Mouse (Mus musculus): ENCODE results near the gene Zfp747. TPM values are rescaled to one million over a fixed set of nuclear protein-coding genes. Genes with fewer than 3 reads are reported as not detected.
A peak's percentile ranks its signal among the peaks of the same experiment; 100 is the strongest.

The Zfp747 gene
- total RNA-seq, 2 experiments from 2014 or later = 6.4 to 7.4 TPM

GRCm38 (mm10) chr7:127326685-127327084, 49.2 kb downstream of the Zfp747 start:
- DNase-seq = peak; percentile 53 to 70

- no peak for DNase-seq
Observed at GRCm38 (mm10) chr7:127325550-127325949, 50.3 kb downstream of the Zfp747 start.

GRCm38 (mm10) chr7:127324944-127325343, 50.9 kb downstream of the Zfp747 start:
- DNase-seq = no peak

Other genes with a start within 250 kb of the Zfp747 start
- gene Spn, start 238.2 kb downstream of the Zfp747 start, total RNA-seq (2021) = under 1 TPM; 0.50 to 0.73 TPM
- gene Cd2bp2, start 180.0 kb downstream of the Zfp747 start, total RNA-seq (2021) = 10 to 100 TPM; 93.9 to 95.1 TPM
- 100 to 1,000 TPM; 107 to 108 TPM for gene Tbc1d10b, start 167.6 kb downstream of the Zfp747 start, total RNA-seq (2021)
- 1 to 10 TPM in 1 of 2 experiments, not detected in 1; 1.1 TPM for gene Mylpf, start 167.2 kb downstream of the Zfp747 start, total RNA-seq (2021)
- 10 to 100 TPM; 21.0 TPM for gene Zfp553, start 143.0 kb downstream of the Zfp747 start, total RNA-seq (2021)
- gene Sept1, start 142.9 kb downstream of the Zfp747 start, total RNA-seq (2021) = 1 to 10 TPM; 5.2 to 5.4 TPM
- gene Zfp771, start 131.8 kb downstream of the Zfp747 start, total RNA-seq (2021) = 10 to 100 TPM; 69.3 to 74.9 TPM
- 10 to 100 TPM; 21.0 to 21.9 TPM for gene Dctpp1, start 115.3 kb downstream of the Zfp747 start, total RNA-seq (2021)
- gene Sephs2, start 102.0 kb downstream of the Zfp747 start, total RNA-seq (2021) = 10 to 100 TPM; 36.1 to 37.2 TPM
- under 1 TPM; 0.10 to 0.35 TPM for gene Itgal, start 79.8 kb downstream of the Zfp747 start, total RNA-seq (2021)
- 10 to 100 TPM; 10.2 to 11.4 TPM for gene Zfp768, start 30.5 kb downstream of the Zfp747 start, total RNA-seq (2021)
- gene 9130019O22Rik, start 11.1 kb upstream of the Zfp747 start, total RNA-seq (2021) = 1 to 10 TPM; 2.7 to 3.2 TPM
- 1 to 10 TPM; 6.8 to 7.0 TPM for gene E430018J23Rik, start 17.6 kb upstream of the Zfp747 start, total RNA-seq (2021)
- 1 to 10 TPM; 3.7 to 4.8 TPM for gene Zfp764, start 30.8 kb upstream of the Zfp747 start, total RNA-seq (2021)
- 10 to 100 TPM; 12.5 to 17.4 TPM for gene Zfp688, start 46.0 kb upstream of the Zfp747 start, total RNA-seq (2021)
- 1 to 10 TPM; 6.9 to 7.1 TPM for gene Zfp689, start 73.1 kb upstream of the Zfp747 start, total RNA-seq (2021)
- 10 to 100 TPM; 27.6 to 30.5 TPM for gene Prr14, start 83.6 kb upstream of the Zfp747 start, total RNA-seq (2021)
- gene Fbrs, start 103.1 kb upstream of the Zfp747 start, total RNA-seq (2021) = 10 to 100 TPM; 61.5 to 65.4 TPM
- gene Srcap, start 135.9 kb upstream of the Zfp747 start, total RNA-seq (2021) = 100 to 1,000 TPM; 102 to 114 TPM
- gene Gm42715, start 143.5 kb upstream of the Zfp747 start, total RNA-seq (2021) = 10 to 100 TPM in 1 of 2 experiments, 1 to 10 TPM in 1; 9.8 to 12.2 TPM
- 1 to 10 TPM in 1 of 2 experiments, under 1 TPM in 1; 0.38 to 1.2 TPM for gene Tmem265, start 185.3 kb upstream of the Zfp747 start, total RNA-seq (2021)
- 10 to 100 TPM; 86.3 to 95.5 TPM for gene Phkg2, start 197.3 kb upstream of the Zfp747 start, total RNA-seq (2021)
- gene Ccdc189, start 212.5 kb upstream of the Zfp747 start, total RNA-seq (2021) = 1 to 10 TPM; 8.4 to 8.6 TPM
- 10 to 100 TPM; 64.2 to 66.7 TPM for gene Rnf40, start 212.7 kb upstream of the Zfp747 start, total RNA-seq (2021)
- 10 to 100 TPM; 23.9 to 24.2 TPM for gene Zfp629, start 239.7 kb upstream of the Zfp747 start, total RNA-seq (2021)

Data from layer of hippocampus, postnatal 36 days (tissue).